Mouse (Mus musculus) lung, adult 2 months (tissue): ENCODE results near the gene Cped1.

ENCODE experiments used
- CTCF ChIP-seq: fragments of 200-500 bp; IDR thresholded peaks from 2 replicates; pipeline ENCODE4 v1.5.1; 2011; ENCODE audit warnings: mild to moderate bottlenecking, low read length, control low read depth; ENCODE audit not compliant: insufficient read depth
- POLR2A ChIP-seq: fragments of 200-500 bp; IDR thresholded peaks from 2 replicates; pipeline ENCODE4 v1.6.1; 2011; ENCODE audit warnings: low read depth, mild to moderate bottlenecking, control low read depth, low read length, borderline replicate concordance; ENCODE audit errors: extremely low read depth

- no peak for TF ChIP-seq CTCF
- TF ChIP-seq POLR2A = no peak
Observed at GRCm38 (mm10) chr6:22186967-22187366, 201.3 kb downstream of the Cped1 start.
